10 mouse cellular contexts compared by ENCODE assay signal in genomic region chr13:111798044-111798443, GRCm38 (mm10). TPM values are rescaled to one million over a fixed set of nuclear protein-coding genes. Genes with fewer than 3 reads are reported as not detected.
DNase-seq lines count a peak whose midpoint lies in the region; ATAC-seq and TF ChIP-seq lines count a peak whose summit lies in the region.
"Had no signal": no experiment of that assay in that cellular context is flagged by ENCODE, and none has a peak within 500 bp of the region (broad histone marks: within the 10 kb centered on the region; RNA-seq: fewer than 3 reads in every experiment).

No protein-coding gene starts in this region.

- no peaks in the 10 kb centered on the region for H3K9me3 ChIP-seq in heart, embryonic 14.5 days (ENCODE audit: control insufficient read depth, low read length)
- no peaks in the 10 kb centered on the region for H3K9me3 ChIP-seq in liver, embryonic 15.5 days (replicated peaks)
- H3K9me3 ChIP-seq: embryonic facial prominence, embryonic 13.5 days had no signal

- peak overlapping the region; percentile 40 for H3K4me2 ChIP-seq in heart, embryonic 14.5 days (ENCODE audit: low read length)
- peak overlapping the region; percentile 55; the same call in 1 of the 2 replicates for H3K4me2 ChIP-seq in liver, embryonic 15.5 days

- intact Hi-C loops in heart, adult 2 months (cut with DNase I), result loop anchor here (5.0 kb wide), 1 partner anchor 304 kb away; no protein-coding TSS in a partner anchor
- intact Hi-C loops in heart, postnatal 36 days (cut with DNase I), result no loop called here

- H3K4me3 ChIP-seq in heart, adult 2 months, result no peak overlapping the region
- no peak overlapping the region for H3K4me3 ChIP-seq in heart, embryonic 14.5 days (ENCODE audit: control insufficient read depth in 1 of 2, insufficient read depth in 1 of 2, low read depth in 1 of 2, low read length in 2 of 2)
- no peak overlapping the region for H3K4me3 ChIP-seq in liver, embryonic 15.5 days (replicated peaks)
- H3K4me3 ChIP-seq: embryonic facial prominence, embryonic 13.5 days had no signal

- TF ChIP-seq EP300 in heart, adult 2 months (IDR thresholded peaks at IDR 0.05; ENCODE audit: insufficient read depth, low read depth, low read length), result 0 out of 2 replicates have a peak, but pooled peaks have one; percentile 32

- H3K36me3 ChIP-seq in heart, adult 2 months (ENCODE audit: control insufficient read depth, insufficient read depth, low read length), result peaks cover 4% of the 10 kb centered on the region; the same call in 1 of the 2 replicates
- no peaks in the 10 kb centered on the region for H3K36me3 ChIP-seq in heart, embryonic 14.5 days (ENCODE audit: control insufficient read depth, insufficient read depth, low read length)
- H3K36me3 ChIP-seq in liver, embryonic 15.5 days (replicated peaks), result peaks cover 10% of the 10 kb centered on the region; the same call in 1 of the 2 replicates
- H3K36me3 ChIP-seq: embryonic facial prominence, embryonic 13.5 days had no signal

- no peak for TF ChIP-seq CTCF in heart, adult 2 months (IDR thresholded peaks at IDR 0.05)

- peaks cover 10% of the 10 kb centered on the region for H3K79me2 ChIP-seq in heart, adult 2 months (replicated peaks; ENCODE audit: control insufficient read depth, insufficient read depth, low read length)

- peak in 1 of 2 experiments; percentile 64 for DNase-seq in heart, adult 2 months
- DNase-seq in heart, postnatal 36 days, result no peak
- peak; percentile 27 to 52 for DNase-seq in adrenal gland, adult 18-20 months (ENCODE audit: low spot score in 2 of 2)
- no peak for DNase-seq in frontal cortex, postnatal 25 days (ENCODE audit: low spot score in 2 of 2)
- no peak for DNase-seq in cerebellum, adult 9-11 months

- 27% methylated on average over 12 of the region's 12 CpGs for WGBS in heart, adult 2 months
- WGBS in heart, embryonic 14.5 days, result 27% methylated on average over 12 of the region's 12 CpGs
- 67% methylated on average over 12 of the region's 12 CpGs for WGBS in liver, embryonic 15.5 days (ENCODE audit: insufficient replicate concordance)

- H3K4me1 ChIP-seq in heart, adult 2 months (ENCODE audit: control insufficient read depth, insufficient read depth, low read length), result peaks cover 40% of the 10 kb centered on the region
- peaks cover 44 to 62% of the 10 kb centered on the region in 2 experiments for H3K4me1 ChIP-seq in heart, embryonic 14.5 days (ENCODE audit: control insufficient read depth in 2 of 2, insufficient read depth in 2 of 2, low read length in 2 of 2)
- peaks cover 83% of the 10 kb centered on the region for H3K4me1 ChIP-seq in liver, embryonic 15.5 days (replicated peaks)

- H3K27me3 ChIP-seq in heart, adult 2 months (ENCODE audit: control insufficient read depth, insufficient read depth, low read length), result no peaks in the 10 kb centered on the region
- H3K27me3 ChIP-seq in heart, embryonic 14.5 days (ENCODE audit: control insufficient read depth, insufficient read depth, low read length), result no peaks in the 10 kb centered on the region
- no peaks in the 10 kb centered on the region for H3K27me3 ChIP-seq in liver, embryonic 15.5 days
- H3K27me3 ChIP-seq: embryonic facial prominence, embryonic 13.5 days had no signal

- TF ChIP-seq POLR2A in heart, adult 2 months (IDR thresholded peaks at IDR 0.05; ENCODE audit: insufficient read depth, low read depth, low read length), result no peak

- ATAC-seq in heart, embryonic 14.5 days (ENCODE audit: insufficient number of reproducible peaks, insufficient read depth, low FRiP score, low read depth), result peak; percentile 38; the same call in 1 of the 2 replicates
- no peak for ATAC-seq in liver, embryonic 15.5 days (ENCODE audit: insufficient read depth)
- ATAC-seq in erythroblast, adult 5-6 weeks (replicated peaks; ENCODE audit: low FRiP score, poor library complexity, severe bottlenecking), result no peak

- H3K27ac ChIP-seq in heart, adult 2 months, result peak overlapping the region; percentile 62
- peak overlapping the region; percentile 58 to 80 for H3K27ac ChIP-seq in heart, embryonic 14.5 days (replicated peaks in 1 of 2; ENCODE audit: control insufficient read depth in 1 of 2, insufficient read depth in 1 of 2, low read depth in 2 of 2, low read length in 2 of 2)
- peak overlapping the region; percentile 75 for H3K27ac ChIP-seq in liver, embryonic 15.5 days (replicated peaks)
- H3K27ac ChIP-seq: liver, embryonic 14.5 days had no signal

- peak overlapping the region; percentile 7; the same call in 1 of the 2 replicates for H3K9ac ChIP-seq in heart, adult 2 months (ENCODE audit: low read depth, low read length)
- peak overlapping the region; percentile 52 for H3K9ac ChIP-seq in heart, embryonic 14.5 days (ENCODE audit: low read length)
- no peak overlapping the region for H3K9ac ChIP-seq in liver, embryonic 15.5 days

RNA-seq across cellular contexts. Expression of gene Map3k1, which starts 10.7 kb away (rescaled TPM):
- total RNA-seq in heart, adult 2 months (2021), result 10 to 100 TPM; 15.2 to 24.6 TPM
- polyA plus RNA-seq in heart, adult 2 months (2012; rRNA removed), result 10.7 and 14.0 TPM in 2 replicates
- 10 to 100 TPM; 25.9 to 27.9 TPM for total RNA-seq in heart, postnatal 36 days (2021)
- 10 to 100 TPM; 38.2 to 42.7 TPM for total RNA-seq in adrenal gland, adult 18-20 months (2021)
- polyA plus RNA-seq in heart, embryonic 14.5 days (2014; fragmentation: Nextera tagmentation; extraction: Ambion mirVana), result 15.3 and 15.7 TPM in 2 replicates
- polyA plus RNA-seq in liver, embryonic 15.5 days (2015; fragmentation: Nextera tagmentation; extraction: Ambion mirVana), result 11.8 and 12.3 TPM in 2 replicates
- total RNA-seq in erythroblast, adult 5-6 weeks (2015; ENCODE audit: low replicate concordance), result 29.0 and 36.7 TPM in 2 replicates
- total RNA-seq in erythroblast, adult 5-6 weeks (2017; ENCODE audit: low replicate concordance), result 40.0 and 79.6 TPM in 2 replicates

Comparison
In these comparisons a context has a peak if more than half of its experiments do, and no peak if none do; other contexts are left out.
1. DNase-seq: peak in adrenal gland, adult 18-20 months (2 of 2); none in heart, postnatal 36 days (0 of 2), frontal cortex, postnatal 25 days (0 of 2) and cerebellum, adult 9-11 months (single experiment).
2. Peak in every context shown above with its lines, with median percentiles within 50 percentile points of each other: H3K27ac ChIP-seq.